Mouse (Mus musculus): Measurements from ENCODE around the gene Wdr74. TPM values are rescaled to one million over a fixed set of nuclear protein-coding genes. Genes with fewer than 3 reads are reported as not detected.
A peak's percentile ranks its signal among the peaks of the same experiment; 100 is the strongest.

Gene Wdr74
- polyA plus RNA-seq, 1 experiment from 2014 or later: 97.3 TPM

- Histone ChIP-seq H3K36me3 (ENCODE audit: control insufficient read depth, insufficient read depth, low read length) (peaks cover 58% of the 10 kb centered on the region), H3K27me3 (ENCODE audit: control insufficient read depth, insufficient read depth, low read length) (no peaks in the 10 kb centered on the region), H3K4me3 (ENCODE audit: low read length) (peak within 1 kb of the TSS; percentile 84), H3K4me2 (replicated peaks; ENCODE audit: low read depth, low read length) (peak within 1 kb of the TSS; percentile 75), H3K9me3 (ENCODE audit: control insufficient read depth, low read length) (peaks cover under 1% of the 10 kb centered on the region; the same call in 1 of the 2 replicates), H3K27ac (ENCODE audit: low read depth, low read length) (peak within 1 kb of the TSS; percentile 85), H3K9ac (ENCODE audit: low read depth, low read length) (peak within 1 kb of the TSS; percentile 93), H3K4me1 (ENCODE audit: control insufficient read depth, insufficient read depth, low read length) (peaks cover 24% of the 10 kb centered on the region)
- ATAC-seq (ENCODE audit: low FRiP score, low TSS enrichment): 0 out of 2 replicates have a peak, but pooled peaks have one; percentile 38
- 33% methylated on average over 29 of the region's 29 CpGs for WGBS
Observed at GRCm38 (mm10) chr19:8770567-8771270, 35.1 kb downstream of the Wdr74 start, which contains the start of gene Tmem223. Gene Tmem223 (plus strand): TSS chr19:8770996.

GRCm38 (mm10) chr19:8772996-8773395, 37.4 kb downstream of the Wdr74 start:
- ATAC-seq (ENCODE audit: low FRiP score, low TSS enrichment): no peak
- 0 out of 2 replicates have a peak overlapping the region, but pooled peaks have one; percentile 97 for H3K27ac ChIP-seq (ENCODE audit: low read depth, low read length)

GRCm38 (mm10) chr19:8773409-8773808, 37.8 kb downstream of the Wdr74 start:
- 48% methylated on average over 6 of the region's 6 CpGs for WGBS
- H3K4me1 ChIP-seq (ENCODE audit: control insufficient read depth, insufficient read depth, low read length): peaks cover 25% of the 10 kb centered on the region
- peak overlapping the region; percentile 70 for H3K4me3 ChIP-seq (ENCODE audit: low read length)
- ATAC-seq (ENCODE audit: low FRiP score, low TSS enrichment): no peak
- no peaks in the 10 kb centered on the region for H3K9me3 ChIP-seq (ENCODE audit: control insufficient read depth, low read length)
- peak overlapping the region; percentile 97; the same call in 1 of the 2 replicates for H3K27ac ChIP-seq (ENCODE audit: low read depth, low read length)
- H3K9ac ChIP-seq (ENCODE audit: low read depth, low read length): peak overlapping the region; percentile 96; the same call in 1 of the 2 replicates
- no peaks in the 10 kb centered on the region for H3K27me3 ChIP-seq (ENCODE audit: control insufficient read depth, insufficient read depth, low read length)
- H3K36me3 ChIP-seq (ENCODE audit: control insufficient read depth, insufficient read depth, low read length): peaks cover 40% of the 10 kb centered on the region
- H3K4me2 ChIP-seq (replicated peaks; ENCODE audit: low read depth, low read length): peak overlapping the region; percentile 98

More at GRCm38 (mm10) chr19:8772996-8773395, 37.4 kb downstream of the Wdr74 start:
- Histone ChIP-seq H3K4me2 (replicated peaks; ENCODE audit: low read depth, low read length) (peak overlapping the region; percentile 98), H3K4me3 (ENCODE audit: low read length) (peak overlapping the region; percentile 70; the same call in 1 of the 2 replicates), H3K4me1 (ENCODE audit: control insufficient read depth, insufficient read depth, low read length) (peaks cover 25% of the 10 kb centered on the region), H3K36me3 (ENCODE audit: control insufficient read depth, insufficient read depth, low read length) (peaks cover 40% of the 10 kb centered on the region), H3K9me3 (ENCODE audit: control insufficient read depth, low read length) (no peaks in the 10 kb centered on the region), H3K27me3 (ENCODE audit: control insufficient read depth, insufficient read depth, low read length) (no peaks in the 10 kb centered on the region), H3K9ac (ENCODE audit: low read depth, low read length) (peak overlapping the region; percentile 96; the same call in 1 of the 2 replicates)
- WGBS: 84% methylated on average over 5 of the region's 5 CpGs

- peak within 1 kb of the TSS; percentile 70 for H3K4me3 ChIP-seq (ENCODE audit: low read length)
- peak; percentile 93 for ATAC-seq (ENCODE audit: low FRiP score, low TSS enrichment)
- peak within 1 kb of the TSS; percentile 98 for H3K4me2 ChIP-seq (replicated peaks; ENCODE audit: low read depth, low read length)
- H3K9ac ChIP-seq (ENCODE audit: low read depth, low read length): peak within 1 kb of the TSS; percentile 96
- H3K27me3 ChIP-seq (ENCODE audit: control insufficient read depth, insufficient read depth, low read length): no peaks in the 10 kb centered on the region
- no peaks in the 10 kb centered on the region for H3K9me3 ChIP-seq (ENCODE audit: control insufficient read depth, low read length)
- peak within 1 kb of the TSS; percentile 97 for H3K27ac ChIP-seq (ENCODE audit: low read depth, low read length)
- H3K36me3 ChIP-seq (ENCODE audit: control insufficient read depth, insufficient read depth, low read length): peaks cover 33% of the 10 kb centered on the region
- peaks cover 25% of the 10 kb centered on the region for H3K4me1 ChIP-seq (ENCODE audit: control insufficient read depth, insufficient read depth, low read length)
- WGBS: under 1% methylated on average over 68 of the region's 68 CpGs
Observed at GRCm38 (mm10) chr19:8774086-8774835, 38.6 kb downstream of the Wdr74 start, which contains the start of gene Tmem179b. Gene Tmem179b (minus strand): TSS chr19:8774467.

GRCm38 (mm10) chr19:8774951-8775421, 39.4 kb downstream of the Wdr74 start:
- no peaks in the 10 kb centered on the region for H3K9me3 ChIP-seq (ENCODE audit: control insufficient read depth, low read length)
- peak overlapping the region; percentile 97 for H3K27ac ChIP-seq (ENCODE audit: low read depth, low read length)
- no peaks in the 10 kb centered on the region for H3K27me3 ChIP-seq (ENCODE audit: control insufficient read depth, insufficient read depth, low read length)
- H3K4me1 ChIP-seq (ENCODE audit: control insufficient read depth, insufficient read depth, low read length): peaks cover 25% of the 10 kb centered on the region
- H3K9ac ChIP-seq (ENCODE audit: low read depth, low read length): peak overlapping the region; percentile 96
- peaks cover 30% of the 10 kb centered on the region for H3K36me3 ChIP-seq (ENCODE audit: control insufficient read depth, insufficient read depth, low read length)
- WGBS: 6% methylated on average over 18 of the region's 20 CpGs
- H3K4me3 ChIP-seq (ENCODE audit: low read length): peak overlapping the region; percentile 70
- ATAC-seq (ENCODE audit: low FRiP score, low TSS enrichment): peak; percentile 29
- H3K4me2 ChIP-seq (replicated peaks; ENCODE audit: low read depth, low read length): peak overlapping the region; percentile 98

- Histone ChIP-seq H3K36me3 (ENCODE audit: control insufficient read depth, insufficient read depth, low read length) (peaks cover 29% of the 10 kb centered on the region), H3K4me3 (ENCODE audit: low read length) (peak within 1 kb of the TSS; percentile 76), H3K9me3 (ENCODE audit: control insufficient read depth, low read length) (no peaks in the 10 kb centered on the region), H3K27ac (ENCODE audit: low read depth, low read length) (peak within 1 kb of the TSS; percentile 85), H3K4me2 (replicated peaks; ENCODE audit: low read depth, low read length) (peak within 1 kb of the TSS; percentile 72), H3K4me1 (ENCODE audit: control insufficient read depth, insufficient read depth, low read length) (0 out of 2 replicates have a peak, but pooled peaks cover 6% of the 10 kb centered on the region), H3K27me3 (ENCODE audit: control insufficient read depth, insufficient read depth, low read length) (no peaks in the 10 kb centered on the region), H3K9ac (ENCODE audit: low read depth, low read length) (peak within 1 kb of the TSS; percentile 78)
- peak; percentile 99 for ATAC-seq (ENCODE audit: low FRiP score, low TSS enrichment)
- WGBS: 1% methylated on average over 32 of the region's 32 CpGs
Observed at GRCm38 (mm10) chr19:8786008-8786781, 50.6 kb downstream of the Wdr74 start, which contains the start of gene Taf6l. Gene Taf6l (minus strand): TSS chr19:8786417.

GRCm38 (mm10) chr19:8788521-8788920, 52.9 kb downstream of the Wdr74 start:
- Histone ChIP-seq H3K36me3 (ENCODE audit: control insufficient read depth, insufficient read depth, low read length) (peaks cover 18% of the 10 kb centered on the region), H3K9ac (ENCODE audit: low read depth, low read length) (no peak overlapping the region), H3K4me1 (ENCODE audit: control insufficient read depth, insufficient read depth, low read length) (0 out of 2 replicates have a peak, but pooled peaks cover 6% of the 10 kb centered on the region), H3K9me3 (ENCODE audit: control insufficient read depth, low read length) (no peaks in the 10 kb centered on the region), H3K4me2 (replicated peaks; ENCODE audit: low read depth, low read length) (no peak overlapping the region), H3K27ac (ENCODE audit: low read depth, low read length) (no peak overlapping the region), H3K27me3 (ENCODE audit: control insufficient read depth, insufficient read depth, low read length) (no peaks in the 10 kb centered on the region), H3K4me3 (ENCODE audit: low read length) (no peak overlapping the region)
- ATAC-seq (ENCODE audit: low FRiP score, low TSS enrichment): no peak
- 29% methylated on average over 3 of the region's 3 CpGs for WGBS

- Histone ChIP-seq H3K36me3 (ENCODE audit: control insufficient read depth, insufficient read depth, low read length) (peaks cover 19% of the 10 kb centered on the region), H3K27ac (ENCODE audit: low read depth, low read length) (no peak overlapping the region), H3K4me2 (replicated peaks; ENCODE audit: low read depth, low read length) (no peak overlapping the region), H3K27me3 (ENCODE audit: control insufficient read depth, insufficient read depth, low read length) (no peaks in the 10 kb centered on the region), H3K4me1 (ENCODE audit: control insufficient read depth, insufficient read depth, low read length) (0 out of 2 replicates have a peak, but pooled peaks cover 6% of the 10 kb centered on the region), H3K4me3 (ENCODE audit: low read length) (no peak overlapping the region), H3K9ac (ENCODE audit: low read depth, low read length) (no peak overlapping the region), H3K9me3 (ENCODE audit: control insufficient read depth, low read length) (no peaks in the 10 kb centered on the region)
- 38% methylated on average over 1 of the region's 1 CpGs for WGBS
- ATAC-seq (ENCODE audit: low FRiP score, low TSS enrichment): no peak
Observed at GRCm38 (mm10) chr19:8789171-8789570, 53.5 kb downstream of the Wdr74 start.

Data from kidney, embryonic 14.5 days (tissue).